Mouse (Mus musculus) megakaryocyte, embryonic 14.5 days (primary cell): Measurements from ENCODE around the gene Amn1.

Source experiments
- FLI1 ChIP-seq: IDR thresholded peaks from 2 replicates; pipeline ENCODE4 v1.6.1; 2012; ENCODE audit warnings: low read length, inconsistent platforms, mixed read lengths
- GATA1 ChIP-seq: IDR thresholded peaks from 3 replicates; pipeline ENCODE4 v1.6.1; 2012; ENCODE audit warnings: mixed read lengths, low read length, inconsistent platforms, borderline replicate concordance

- TF ChIP-seq GATA1, result no peak
- TF ChIP-seq FLI1, result no peak
Observed at GRCm38 (mm10) chr6:149107615-149108014, 80.9 kb downstream of the Amn1 start.
